Mouse (Mus musculus): Measurements from ENCODE around the gene Tmc3.

DNA sequence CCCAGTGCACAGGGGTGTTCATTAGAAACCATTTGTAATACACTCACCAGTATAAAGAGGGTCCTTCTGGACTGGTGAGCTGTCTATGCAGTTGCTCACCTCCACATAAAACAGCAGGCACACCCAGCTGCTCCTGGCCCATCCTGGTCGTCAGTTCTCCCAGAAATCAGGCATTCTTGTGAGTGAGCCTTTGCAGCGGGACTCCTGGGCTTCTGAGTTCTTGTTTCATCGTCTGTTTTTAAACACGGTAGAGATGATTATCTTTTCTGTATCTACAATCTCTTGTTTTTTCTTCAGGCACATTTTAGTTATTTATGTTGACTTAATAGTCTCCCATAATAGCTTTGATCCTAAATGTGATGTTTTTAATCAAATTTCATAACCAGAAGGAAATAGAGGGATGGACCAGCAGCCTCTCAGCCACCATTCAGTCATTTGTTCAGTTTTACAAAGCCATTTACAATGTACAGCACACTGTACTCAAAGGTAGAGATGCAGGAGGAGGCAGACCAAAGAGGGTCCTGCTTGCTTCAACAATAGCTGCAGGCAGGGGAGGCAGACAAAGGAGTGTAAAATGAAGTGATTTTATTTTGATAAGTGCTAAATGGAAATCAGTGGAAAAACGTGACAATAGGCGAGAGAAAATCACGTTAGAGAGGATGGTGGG is 35.9 kb upstream of the Tmc3 start:
- no peak for TF ChIP-seq CTCF (IDR thresholded peaks at IDR 0.05; ENCODE audit: control insufficient read depth, insufficient read depth, insufficient read length)
- TF ChIP-seq CEBPB (IDR thresholded peaks at IDR 0.05; ENCODE audit: low read depth): no peak
- no peak for TF ChIP-seq MYOG (IDR thresholded peaks at IDR 0.05; ENCODE audit: control insufficient read depth, extremely low read depth, insufficient read length)
- no peak for TF ChIP-seq USF1 (IDR thresholded peaks at IDR 0.05; ENCODE audit: low read depth)
- no peak for TF ChIP-seq MAX (IDR thresholded peaks at IDR 0.05)
- no peak for TF ChIP-seq MYOD1 (IDR thresholded peaks at IDR 0.05; ENCODE audit: control insufficient read depth, insufficient read length, low read depth)
- no peak for TF ChIP-seq FOSL1 (IDR thresholded peaks at IDR 0.05; ENCODE audit: insufficient read depth, low read length, poor library complexity, severe bottlenecking)

All from C2C12 (cell line).